Mouse (Mus musculus): ENCODE measurements around the gene Hal. TPM values are rescaled to one million over a fixed set of nuclear protein-coding genes. Genes with fewer than 3 reads are reported as not detected.

Gene Hal
- polyA plus RNA-seq, 1 experiment, result 0.22 TPM

GRCm38 (mm10) chr10:93515419-93515818 is 26.9 kb downstream of the Hal start:
- Histone ChIP-seq H3K4me1 (ENCODE audit: control insufficient read depth, insufficient read depth, low read length) (no peaks in the 10 kb centered on the region), H3K27me3 (replicated peaks; ENCODE audit: control insufficient read depth, insufficient read depth, low read length) (no peaks in the 10 kb centered on the region), H3K36me3 (ENCODE audit: control insufficient read depth, insufficient read depth, low read length) (no peaks in the 10 kb centered on the region), H3K4me3 (ENCODE audit: insufficient read depth, low read depth, low read length) (no peak overlapping the region), H3K27ac (ENCODE audit: insufficient read depth, low read depth, low read length) (no peak overlapping the region)
- DNase-seq, result no peak
- TF ChIP-seq POLR2A (IDR thresholded peaks at IDR 0.05; ENCODE audit: low read depth, low read length) (no peak), CTCF (conservative IDR thresholded peaks at IDR 0.05; ENCODE audit: insufficient read depth, insufficient read length, low read depth, low read length) (no peak)
- WGBS, result 19% methylated on average over 1 of the region's 1 CpGs

- no peak for TF ChIP-seq CTCF (conservative IDR thresholded peaks at IDR 0.05; ENCODE audit: insufficient read depth, insufficient read length, low read depth, low read length)
- TF ChIP-seq POLR2A (IDR thresholded peaks at IDR 0.05; ENCODE audit: low read depth, low read length), result no peak
- H3K4me1 ChIP-seq (ENCODE audit: control insufficient read depth, insufficient read depth, low read length), result no peaks in the 10 kb centered on the region
- H3K36me3 ChIP-seq (ENCODE audit: control insufficient read depth, insufficient read depth, low read length), result no peaks in the 10 kb centered on the region
- no peak overlapping the region for H3K4me3 ChIP-seq (ENCODE audit: insufficient read depth, low read depth, low read length)
- no peak overlapping the region for H3K27ac ChIP-seq (ENCODE audit: insufficient read depth, low read depth, low read length)
- WGBS, result 81% methylated on average over 12 of the region's 12 CpGs
- H3K27me3 ChIP-seq (replicated peaks; ENCODE audit: control insufficient read depth, insufficient read depth, low read length), result no peaks in the 10 kb centered on the region
- no peak for DNase-seq
These were observed 27.4 kb downstream of the Hal start for GRCm38 (mm10) chr10:93515927-93516326.

DNA sequence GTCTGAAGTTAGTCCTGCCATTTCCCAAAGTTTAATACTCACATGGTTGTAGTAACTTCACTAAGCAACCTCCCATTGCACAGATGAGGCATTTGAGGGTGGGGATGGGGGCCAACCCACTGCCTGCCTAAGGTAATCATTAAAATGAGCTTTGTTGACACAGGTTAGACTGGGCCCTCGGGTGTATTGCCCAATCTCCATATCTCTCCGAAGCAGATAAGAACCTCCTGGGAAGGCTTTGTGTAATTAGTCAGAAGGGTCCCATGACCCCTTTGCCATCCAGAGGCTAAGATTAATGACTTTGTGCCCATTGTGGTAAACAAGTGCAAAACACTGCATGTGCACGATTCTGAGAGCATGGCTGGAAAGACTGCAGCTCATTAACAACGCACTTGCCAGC is 29.2 kb downstream of the Hal start:
- H3K27me3 ChIP-seq (replicated peaks; ENCODE audit: control insufficient read depth, insufficient read depth, low read length), result no peaks in the 10 kb centered on the region
- 61% methylated on average over 4 of the region's 4 CpGs for WGBS
- no peaks in the 10 kb centered on the region for H3K4me1 ChIP-seq (ENCODE audit: control insufficient read depth, insufficient read depth, low read length)
- no peak for TF ChIP-seq CTCF (conservative IDR thresholded peaks at IDR 0.05; ENCODE audit: insufficient read depth, insufficient read length, low read depth, low read length)
- no peak for TF ChIP-seq POLR2A (IDR thresholded peaks at IDR 0.05; ENCODE audit: low read depth, low read length)
- H3K4me3 ChIP-seq (ENCODE audit: insufficient read depth, low read depth, low read length), result no peak overlapping the region
- H3K36me3 ChIP-seq (ENCODE audit: control insufficient read depth, insufficient read depth, low read length), result no peaks in the 10 kb centered on the region
- no peak for DNase-seq
- H3K27ac ChIP-seq (ENCODE audit: insufficient read depth, low read depth, low read length), result no peak overlapping the region

- no peak for DNase-seq
- no peaks in the 10 kb centered on the region for H3K36me3 ChIP-seq (ENCODE audit: control insufficient read depth, insufficient read depth, low read length)
- H3K27ac ChIP-seq (ENCODE audit: insufficient read depth, low read depth, low read length), result no peak overlapping the region
- H3K4me1 ChIP-seq (ENCODE audit: control insufficient read depth, insufficient read depth, low read length), result no peaks in the 10 kb centered on the region
- H3K4me3 ChIP-seq (ENCODE audit: insufficient read depth, low read depth, low read length), result no peak overlapping the region
- 88% methylated on average over 4 of the region's 4 CpGs for WGBS
- TF ChIP-seq CTCF (conservative IDR thresholded peaks at IDR 0.05; ENCODE audit: insufficient read depth, insufficient read length, low read depth, low read length) (no peak), POLR2A (IDR thresholded peaks at IDR 0.05; ENCODE audit: low read depth, low read length) (no peak)
- H3K27me3 ChIP-seq (replicated peaks; ENCODE audit: control insufficient read depth, insufficient read depth, low read length), result no peaks in the 10 kb centered on the region
These were observed 29.6 kb downstream of the Hal start for GRCm38 (mm10) chr10:93518186-93518585.

- WGBS, result 90% methylated on average over 2 of the region's 2 CpGs
- no peaks in the 10 kb centered on the region for H3K4me1 ChIP-seq (ENCODE audit: control insufficient read depth, insufficient read depth, low read length)
- TF ChIP-seq CTCF (conservative IDR thresholded peaks at IDR 0.05; ENCODE audit: insufficient read depth, insufficient read length, low read depth, low read length), result no peak
- TF ChIP-seq POLR2A (IDR thresholded peaks at IDR 0.05; ENCODE audit: low read depth, low read length), result no peak
- H3K27me3 ChIP-seq (replicated peaks; ENCODE audit: control insufficient read depth, insufficient read depth, low read length), result no peaks in the 10 kb centered on the region
- no peak overlapping the region for H3K27ac ChIP-seq (ENCODE audit: insufficient read depth, low read depth, low read length)
- H3K36me3 ChIP-seq (ENCODE audit: control insufficient read depth, insufficient read depth, low read length), result no peaks in the 10 kb centered on the region
- no peak for DNase-seq
- H3K4me3 ChIP-seq (ENCODE audit: insufficient read depth, low read depth, low read length), result no peak overlapping the region
These were observed 30.1 kb downstream of the Hal start for GRCm38 (mm10) chr10:93518620-93519019.

DNA sequence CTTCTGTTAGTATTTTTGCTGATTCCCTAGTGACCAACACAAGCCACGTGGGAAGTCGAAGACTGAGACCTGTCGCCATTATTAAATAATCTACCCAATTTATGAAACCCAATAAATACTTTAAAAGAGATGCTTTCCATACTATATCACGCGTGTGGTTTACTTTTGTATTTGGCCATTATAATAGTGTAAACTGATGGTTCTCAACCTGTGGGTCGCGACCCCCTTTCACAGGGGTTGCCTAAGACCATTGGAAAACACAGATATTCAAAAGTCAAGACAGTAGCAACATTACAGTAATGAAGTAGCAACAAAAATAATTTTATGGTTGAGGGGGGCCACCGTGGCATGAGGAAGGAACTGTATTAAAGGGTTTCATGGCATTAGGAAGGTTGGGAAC is 30.6 kb downstream of the Hal start:
- Histone ChIP-seq H3K27me3 (replicated peaks; ENCODE audit: control insufficient read depth, insufficient read depth, low read length) (no peaks in the 10 kb centered on the region), H3K36me3 (ENCODE audit: control insufficient read depth, insufficient read depth, low read length) (no peaks in the 10 kb centered on the region), H3K4me3 (ENCODE audit: insufficient read depth, low read depth, low read length) (no peak overlapping the region), H3K4me1 (ENCODE audit: control insufficient read depth, insufficient read depth, low read length) (no peaks in the 10 kb centered on the region), H3K27ac (ENCODE audit: insufficient read depth, low read depth, low read length) (no peak overlapping the region)
- 93% methylated on average over 8 of the region's 8 CpGs for WGBS
- TF ChIP-seq CTCF (conservative IDR thresholded peaks at IDR 0.05; ENCODE audit: insufficient read depth, insufficient read length, low read depth, low read length), result no peak
- no peak for TF ChIP-seq POLR2A (IDR thresholded peaks at IDR 0.05; ENCODE audit: low read depth, low read length)
- DNase-seq, result no peak

DNA sequence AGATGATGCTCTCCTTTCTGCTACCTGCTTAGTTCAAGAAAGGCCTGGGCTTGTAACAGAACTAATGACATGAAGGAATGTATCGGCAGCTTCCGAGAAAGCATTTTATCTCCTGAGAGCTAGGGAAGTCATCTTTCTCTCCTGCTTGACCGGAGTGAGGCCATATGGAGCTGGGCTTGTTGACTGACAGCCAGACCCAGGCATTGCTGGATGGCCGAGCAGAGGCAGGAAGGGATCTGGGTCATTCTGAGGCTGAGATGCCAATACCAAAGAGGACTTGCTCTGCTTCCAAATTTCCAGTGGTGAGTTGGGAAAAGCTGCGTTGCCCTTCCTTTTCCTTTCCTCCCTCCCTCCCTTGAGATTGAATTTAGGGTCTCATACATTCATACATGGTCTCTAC is 31.2 kb downstream of the Hal start:
- Histone ChIP-seq H3K36me3 (ENCODE audit: control insufficient read depth, insufficient read depth, low read length) (no peaks in the 10 kb centered on the region), H3K4me1 (ENCODE audit: control insufficient read depth, insufficient read depth, low read length) (no peaks in the 10 kb centered on the region), H3K4me3 (ENCODE audit: insufficient read depth, low read depth, low read length) (no peak overlapping the region), H3K27me3 (replicated peaks; ENCODE audit: control insufficient read depth, insufficient read depth, low read length) (no peaks in the 10 kb centered on the region), H3K27ac (ENCODE audit: insufficient read depth, low read depth, low read length) (no peak overlapping the region)
- WGBS, result 84% methylated on average over 5 of the region's 5 CpGs
- DNase-seq, result no peak
- TF ChIP-seq POLR2A (IDR thresholded peaks at IDR 0.05; ENCODE audit: low read depth, low read length) (no peak), CTCF (conservative IDR thresholded peaks at IDR 0.05; ENCODE audit: insufficient read depth, insufficient read length, low read depth, low read length) (no peak)

DNA sequence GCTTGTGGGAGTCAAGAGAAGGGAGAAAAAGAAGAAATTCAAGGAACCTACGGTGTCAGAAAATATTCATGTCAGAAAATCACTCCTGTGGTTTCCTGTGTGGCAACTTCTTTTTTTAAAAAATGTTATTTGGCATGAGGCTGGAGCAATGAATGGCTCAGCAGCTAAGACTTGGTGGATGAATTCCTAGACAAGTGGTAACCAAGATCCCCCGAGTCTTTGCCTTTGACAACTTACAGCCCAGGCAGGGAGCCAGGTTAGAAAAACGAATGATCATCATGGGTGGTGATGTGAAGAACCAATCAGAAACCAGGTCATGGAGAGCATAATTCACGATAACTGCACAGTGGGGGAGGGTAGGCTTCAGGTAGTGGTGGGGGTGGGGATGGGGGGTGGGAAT is 32.4 kb downstream of the Hal start:
- 60% methylated on average over 4 of the region's 4 CpGs for WGBS
- Histone ChIP-seq H3K36me3 (ENCODE audit: control insufficient read depth, insufficient read depth, low read length) (no peaks in the 10 kb centered on the region), H3K4me3 (ENCODE audit: insufficient read depth, low read depth, low read length) (no peak overlapping the region), H3K27me3 (replicated peaks; ENCODE audit: control insufficient read depth, insufficient read depth, low read length) (no peaks in the 10 kb centered on the region), H3K27ac (ENCODE audit: insufficient read depth, low read depth, low read length) (no peak overlapping the region), H3K4me1 (ENCODE audit: control insufficient read depth, insufficient read depth, low read length) (no peaks in the 10 kb centered on the region)
- TF ChIP-seq POLR2A (IDR thresholded peaks at IDR 0.05; ENCODE audit: low read depth, low read length) (no peak), CTCF (conservative IDR thresholded peaks at IDR 0.05; ENCODE audit: insufficient read depth, insufficient read length, low read depth, low read length) (no peak)
- no peak for DNase-seq
